Mouse (Mus musculus) left cerebral cortex, adult 8-10 months (tissue): ENCODE data around the gene Mlxipl. TPM values are rescaled to one million over a fixed set of nuclear protein-coding genes. Genes with fewer than 3 reads are reported as not detected.

ENCODE experiments used
- DNase-seq, 2 experiments: peaks; one replicate each; pipeline ENCODE4 v3.0.0; 2022; ENCODE audit warnings: low spot score in 2 of 2
- total RNA-seq, 4 experiments: library from RNA; stranded (reverse); gene quantifications; 2 replicates each; pipeline ENCODE4 v1.2.4; 2022

Mlxipl gene
- total RNA-seq, 4 experiments from 2014 or later, result 4.8 to 11.3 (median 7.4) TPM

GRCm38 (mm10) chr5:135078482-135078810, 11.2 kb upstream of the Mlxipl start:
- DNase-seq, result peak in 1 of 2 experiments; percentile 47

GRCm38 (mm10) chr5:135079578-135079977, 10.1 kb upstream of the Mlxipl start:
- no peak for DNase-seq

- DNase-seq, result no peak
Observed at GRCm38 (mm10) chr5:135080539-135080938, 9.2 kb upstream of the Mlxipl start.

GRCm38 (mm10) chr5:135086871-135087270, 2.8 kb upstream of the Mlxipl start:
- DNase-seq, result no peak

- no peak for DNase-seq
Observed at GRCm38 (mm10) chr5:135100981-135101380, 11.3 kb downstream of the Mlxipl start.

GRCm38 (mm10) chr5:135103999-135104660, 14.4 kb downstream of the Mlxipl start:
- no peak for DNase-seq

- DNase-seq, result peak in 1 of 2 experiments; percentile 56
Observed at GRCm38 (mm10) chr5:135106758-135107256, 17.1 kb downstream of the Mlxipl start.

GRCm38 (mm10) chr5:135107521-135108501, 18.1 kb downstream of the Mlxipl start:
- no peak for DNase-seq

- no peak for DNase-seq
Observed at GRCm38 (mm10) chr5:135109017-135109416, 19.3 kb downstream of the Mlxipl start.

- DNase-seq, result no peak
Observed at GRCm38 (mm10) chr5:135109426-135109825, 19.7 kb downstream of the Mlxipl start.

GRCm38 (mm10) chr5:135109976-135110375, 20.3 kb downstream of the Mlxipl start:
- no peak for DNase-seq

- DNase-seq, result no peak
Observed at GRCm38 (mm10) chr5:135113782-135114181, 24.1 kb downstream of the Mlxipl start.

- no peak for DNase-seq
Observed at GRCm38 (mm10) chr5:135115241-135115640, 25.6 kb downstream of the Mlxipl start.

GRCm38 (mm10) chr5:135118589-135119081, 28.9 kb downstream of the Mlxipl start:
- DNase-seq, result peak in 1 of 2 experiments; percentile 26

GRCm38 (mm10) chr5:135120753-135121152, 31.1 kb downstream of the Mlxipl start:
- no peak for DNase-seq

GRCm38 (mm10) chr5:135126121-135126520, 36.4 kb downstream of the Mlxipl start:
- DNase-seq, result no peak

GRCm38 (mm10) chr5:135127669-135128068, 38.0 kb downstream of the Mlxipl start:
- DNase-seq, result no peak

- DNase-seq, result no peak
Observed at GRCm38 (mm10) chr5:135129747-135130146, 40.1 kb downstream of the Mlxipl start.

GRCm38 (mm10) chr5:135133736-135134405, 44.2 kb downstream of the Mlxipl start:
- DNase-seq, result peak in 1 of 2 experiments; percentile 45

GRCm38 (mm10) chr5:135134534-135134933, 44.8 kb downstream of the Mlxipl start:
- no peak for DNase-seq

- DNase-seq, result no peak
Observed at GRCm38 (mm10) chr5:135139881-135140280, 50.2 kb downstream of the Mlxipl start.
